Mouse (Mus musculus) erythroid progenitor cell, adult 5-6 weeks (primary cell): ENCODE data around the gene Sytl3. TPM values are rescaled to one million over a fixed set of nuclear protein-coding genes. Genes with fewer than 3 reads are reported as not detected.
"Not testable (repeated sequence)": the region's sequence is repeated elsewhere in the genome, so short reads cannot be mapped to it uniquely, and the experiment has no call there.

ENCODE experiments used
- ATAC-seq: replicated peaks from 2 replicates; pipeline ENCODE4 v1.8.0; 2016; ENCODE audit warnings: moderate number of reproducible peaks, mild to moderate bottlenecking, moderate TSS enrichment, inconsistent platforms; ENCODE audit not compliant: poor library complexity, low FRiP score, severe bottlenecking
- total RNA-seq, 2 experiments: library from RNA; stranded (forward) in 1 of 2; stranded (reverse) in 1 of 2; fragments of 150-400 nt in 1 of 2; fragments of 186-747, 209-891 nt in 1 of 2; gene quantifications; 2 replicates each; pipeline versions ENCODE4 v1.2.3 to v1.2.4; 2015 to 2017; ENCODE audit warnings: low replicate concordance in 2 of 2

Sytl3 gene
- total RNA-seq (2015; ENCODE audit: low replicate concordance) (3.2 TPM in 1 of 2 replicates, not detected in the other), total RNA-seq (2017; ENCODE audit: low replicate concordance) (0.61 and 1.9 TPM in 2 replicates)

DNA sequence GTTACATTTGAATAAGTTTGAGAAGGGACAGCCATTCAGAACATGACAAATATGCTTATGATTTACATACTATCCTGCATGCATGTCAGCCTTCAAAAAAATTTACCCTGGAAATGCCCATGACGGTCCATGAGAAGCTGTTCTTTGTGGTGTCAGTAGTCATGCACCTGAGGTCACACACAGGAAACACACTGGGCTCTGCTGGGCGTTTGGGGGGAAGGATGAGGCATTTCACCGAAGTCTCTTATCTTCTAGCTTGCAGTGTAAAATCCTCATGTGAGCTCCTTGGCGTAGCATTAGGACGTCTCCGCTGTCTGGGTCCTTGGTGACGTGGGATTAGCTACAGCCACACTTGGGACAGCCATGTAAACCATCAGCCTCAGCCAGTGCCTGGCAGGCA is at the start of gene Sytl3:
Gene Sytl3, plus strand, starts transcription at position 293 of the 400 bp plus-strand sequence.
- ATAC-seq: not testable (repeated sequence)

DNA sequence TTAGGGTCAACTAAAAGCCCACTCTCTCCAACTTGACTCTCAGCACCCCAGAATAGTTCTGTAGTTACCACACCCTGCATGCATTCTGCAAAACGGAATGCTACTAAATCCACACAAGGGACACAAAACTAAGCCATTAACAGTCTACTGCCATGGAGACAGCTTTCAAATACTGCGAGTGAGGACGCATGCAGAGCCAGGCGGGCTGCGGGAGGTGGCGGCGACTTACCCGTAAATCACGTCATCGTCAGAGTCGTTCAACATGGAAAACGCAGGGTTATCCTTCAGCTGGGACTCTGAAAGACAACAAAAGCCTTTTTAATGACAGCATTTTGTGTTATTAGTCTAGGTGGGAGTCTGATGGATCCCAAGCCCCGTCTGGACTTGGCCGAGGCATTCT is 45.4 kb upstream of the Sytl3 start:
- not testable (repeated sequence) for ATAC-seq

GRCm38 (mm10) chr17:6614316-6614715 is 44.6 kb upstream of the Sytl3 start:
- not testable (repeated sequence) for ATAC-seq

- not testable (repeated sequence) for ATAC-seq
These were observed 42.2 kb upstream of the Sytl3 start for GRCm38 (mm10) chr17:6616731-6617130.

GRCm38 (mm10) chr17:6617689-6618400 is 41.0 kb upstream of the Sytl3 start:
- ATAC-seq: not testable (repeated sequence)

DNA sequence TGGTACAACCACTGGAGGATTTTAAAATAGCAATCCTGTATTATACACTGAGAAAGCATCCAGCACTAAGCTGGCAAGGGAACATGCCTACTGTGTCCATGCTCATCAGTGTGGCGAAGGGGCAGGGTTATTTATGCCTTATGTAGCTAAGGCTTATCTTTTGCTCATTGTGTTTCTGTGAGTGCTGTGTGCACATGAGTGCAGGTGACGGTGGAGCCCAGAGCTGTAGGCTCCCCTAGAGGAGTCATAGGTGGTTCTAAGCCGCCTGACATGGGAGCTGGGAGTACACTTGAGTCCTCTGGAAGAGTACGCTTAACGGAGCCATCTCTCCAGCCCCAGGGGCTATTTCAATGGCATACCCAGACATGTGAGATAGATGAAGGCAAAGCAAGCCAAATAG is 39.6 kb upstream of the Sytl3 start:
- ATAC-seq: not testable (repeated sequence)

- ATAC-seq: not testable (repeated sequence)
These were observed 38.9 kb upstream of the Sytl3 start for GRCm38 (mm10) chr17:6620035-6620434.

GRCm38 (mm10) chr17:6620730-6621451 is 38.0 kb upstream of the Sytl3 start:
- ATAC-seq: not testable (repeated sequence)

- ATAC-seq: not testable (repeated sequence)
These were observed 36.9 kb upstream of the Sytl3 start for GRCm38 (mm10) chr17:6621976-6622375.

- ATAC-seq: not testable (repeated sequence)
These were observed 33.9 kb upstream of the Sytl3 start for GRCm38 (mm10) chr17:6624926-6625558.

GRCm38 (mm10) chr17:6630398-6630797 is 28.5 kb upstream of the Sytl3 start:
- ATAC-seq: not testable (repeated sequence)

GRCm38 (mm10) chr17:6632850-6633249 is 26.0 kb upstream of the Sytl3 start:
- ATAC-seq: not testable (repeated sequence)

GRCm38 (mm10) chr17:6635781-6636180 is 23.1 kb upstream of the Sytl3 start:
- not testable (repeated sequence) for ATAC-seq

DNA sequence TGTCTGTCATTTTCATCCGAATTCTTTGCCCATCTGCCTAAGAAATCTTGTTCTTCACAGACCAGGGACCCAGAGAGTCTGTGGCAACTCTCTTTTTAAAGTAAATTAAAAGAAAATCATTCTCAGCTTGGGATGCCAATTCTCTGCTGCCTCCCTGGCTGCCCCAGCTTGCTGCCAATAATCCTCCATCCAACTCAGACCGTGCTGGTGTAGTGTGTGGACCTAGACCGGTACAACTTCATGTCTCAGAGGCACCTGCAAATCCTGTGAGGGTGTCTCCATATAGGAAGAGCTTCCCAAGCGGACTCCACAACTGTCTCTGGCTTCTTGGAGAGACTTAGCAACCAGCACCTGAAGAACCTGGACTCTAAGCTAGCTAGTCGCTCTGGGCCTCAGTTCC is 22.0 kb upstream of the Sytl3 start:
- ATAC-seq: no peak

GRCm38 (mm10) chr17:6637434-6637833 is 21.5 kb upstream of the Sytl3 start:
- not testable (repeated sequence) for ATAC-seq

DNA sequence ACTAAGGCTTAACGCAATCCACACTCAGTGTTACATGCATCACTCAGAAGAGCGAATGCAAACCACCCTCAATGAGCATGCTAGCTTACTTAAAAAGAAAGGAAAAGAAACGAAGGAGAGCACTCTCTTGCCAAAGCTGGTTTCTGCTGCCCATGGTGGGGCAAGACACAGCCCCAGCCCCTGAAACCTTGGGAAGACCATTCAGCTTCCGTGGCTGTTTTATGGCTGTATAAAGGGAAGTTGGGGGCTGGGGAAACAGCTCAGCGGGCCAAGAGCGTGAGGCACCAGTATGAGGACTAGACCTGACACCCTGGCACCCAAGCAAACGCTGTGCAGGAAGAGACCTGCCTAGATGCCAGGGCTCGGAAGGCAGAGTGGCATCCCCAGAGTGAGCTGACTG is 20.4 kb upstream of the Sytl3 start:
- ATAC-seq: not testable (repeated sequence)

- not testable (repeated sequence) for ATAC-seq
These were observed 19.4 kb upstream of the Sytl3 start for GRCm38 (mm10) chr17:6639486-6639885.

- ATAC-seq: not testable (repeated sequence)
These were observed 18.8 kb upstream of the Sytl3 start for GRCm38 (mm10) chr17:6640044-6640637.

DNA sequence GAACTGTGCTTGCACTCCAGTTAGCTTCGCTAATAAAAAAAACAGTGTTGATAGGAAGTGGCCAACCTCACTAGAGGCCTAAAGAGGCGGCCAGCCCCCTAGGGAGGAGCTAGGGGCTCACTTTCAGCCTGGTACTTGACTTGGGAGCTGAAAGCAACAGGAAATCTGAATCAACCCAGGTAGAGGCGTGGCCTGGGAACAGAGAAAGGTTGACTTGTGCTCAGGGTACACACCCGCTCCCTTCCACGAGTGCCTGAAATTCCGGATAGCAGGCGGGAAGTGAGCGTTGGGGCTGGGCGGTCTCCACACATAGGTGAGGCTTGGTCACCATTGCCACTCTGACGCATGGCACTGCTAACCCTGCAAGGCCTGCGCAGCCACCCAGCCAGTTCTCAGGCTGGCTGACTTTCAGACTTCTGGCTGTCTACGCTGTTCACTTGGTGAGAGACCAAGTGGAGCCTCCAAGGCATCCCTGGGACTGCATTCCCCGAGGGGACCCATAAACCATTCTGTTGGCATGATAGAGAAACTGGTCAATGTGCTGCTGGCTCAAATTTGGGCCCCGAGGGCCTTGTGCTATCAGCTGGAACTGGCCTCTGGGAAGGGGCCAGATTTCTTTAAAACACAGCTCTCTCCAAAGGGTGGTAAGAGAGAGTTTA is 18.0 kb upstream of the Sytl3 start:
- ATAC-seq: not testable (repeated sequence)
